In the genomic region with DNA sequence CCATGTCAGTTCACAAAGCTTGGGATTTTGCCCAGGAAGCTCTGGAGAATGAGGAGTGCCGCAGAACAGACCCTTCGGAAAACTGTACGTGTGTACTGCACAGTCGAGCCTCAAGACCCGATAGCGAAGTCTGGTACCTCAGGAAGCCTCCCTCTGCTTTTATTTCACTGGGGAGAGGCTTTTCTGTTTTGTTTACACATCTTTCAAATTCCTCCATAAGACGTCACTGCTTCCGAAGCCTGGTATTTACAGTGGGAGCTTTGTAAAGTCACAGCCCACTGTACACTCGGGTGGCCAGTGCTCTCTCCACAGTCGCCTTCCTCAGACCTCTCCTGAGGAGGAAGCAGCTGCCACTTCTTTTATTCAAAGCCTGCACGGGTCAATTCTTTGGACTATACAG, we compare ENCODE assay signal across 14 mouse cellular contexts. TPM values are rescaled to one million over a fixed set of nuclear protein-coding genes. Genes with fewer than 3 reads are reported as not detected.
DNase-seq lines count a peak whose midpoint lies in the region; ATAC-seq lines count a peak whose summit lies in the region.
"Had no signal": no experiment of that assay in that cellular context is flagged by ENCODE, and none has a peak within 500 bp of the region (broad histone marks: within the 10 kb centered on the region; RNA-seq: fewer than 3 reads in every experiment).

No protein-coding gene starts in this region.

- no peak overlapping the region for H3K9ac ChIP-seq in kidney, embryonic 16.5 days (replicated peaks; ENCODE audit: low read length)
- no peak overlapping the region for H3K9ac ChIP-seq in intestine, embryonic 16.5 days (ENCODE audit: low read depth, low read length)
- H3K9ac ChIP-seq: forebrain, embryonic 13.5 days; liver, embryonic 15.5 days; midbrain, embryonic 12.5 days had no signal

- no peak for DNase-seq in heart, embryonic 10.5 days (ENCODE audit: low spot score)
- no peak for DNase-seq in heart, adult 9 months (ENCODE audit: low spot score in 2 of 2)
- DNase-seq in kidney, adult 11 months, result no peak
- peak; percentile 41 for DNase-seq in lung, postnatal 36 days
- no peak for DNase-seq in c-Kit-positive CD71-positive TER-119-positive erythroid progenitor cells, embryonic 14.5 days (ENCODE audit: low spot score)
- no peak for DNase-seq in layer of hippocampus, postnatal 36 days
- DNase-seq: cerebellum, adult 2 months; kidney, adult 8-10 months; thymus, postnatal 4 days had no signal

- H3K4me3 ChIP-seq in heart, embryonic 10.5 days, result no peak overlapping the region
- no peak overlapping the region for H3K4me3 ChIP-seq in kidney, embryonic 16.5 days (ENCODE audit: low read length)
- H3K4me3 ChIP-seq in intestine, embryonic 16.5 days (ENCODE audit: low read length), result no peak overlapping the region
- H3K4me3 ChIP-seq: forebrain, embryonic 13.5 days; liver, embryonic 15.5 days; midbrain, embryonic 12.5 days had no signal

- no peaks in the 10 kb centered on the region for H3K9me3 ChIP-seq in heart, embryonic 10.5 days
- no peaks in the 10 kb centered on the region for H3K9me3 ChIP-seq in kidney, embryonic 16.5 days (ENCODE audit: low read length)
- no peaks in the 10 kb centered on the region for H3K9me3 ChIP-seq in intestine, embryonic 16.5 days (ENCODE audit: control insufficient read depth, low read length)
- H3K9me3 ChIP-seq: forebrain, embryonic 13.5 days; liver, embryonic 15.5 days; midbrain, embryonic 12.5 days had no signal

- peaks cover 29% of the 10 kb centered on the region; the same call in 1 of the 2 replicates for H3K4me1 ChIP-seq in heart, embryonic 10.5 days
- H3K4me1 ChIP-seq in kidney, embryonic 16.5 days (ENCODE audit: insufficient read depth, low read length), result no peaks in the 10 kb centered on the region
- H3K4me1 ChIP-seq in intestine, embryonic 16.5 days (ENCODE audit: control insufficient read depth, insufficient read depth, low read length), result peaks cover 2% of the 10 kb centered on the region; the same call in 1 of the 2 replicates
- H3K4me1 ChIP-seq: forebrain, embryonic 13.5 days; liver, embryonic 15.5 days; midbrain, embryonic 12.5 days had no signal

- no peaks in the 10 kb centered on the region for H3K27me3 ChIP-seq in heart, embryonic 10.5 days (ENCODE audit: insufficient read depth, poor library complexity, severe bottlenecking)
- no peaks in the 10 kb centered on the region for H3K27me3 ChIP-seq in kidney, embryonic 16.5 days (ENCODE audit: insufficient read depth, low read length)
- H3K27me3 ChIP-seq in intestine, embryonic 16.5 days (replicated peaks; ENCODE audit: control insufficient read depth, insufficient read depth, low read length), result no peaks in the 10 kb centered on the region
- H3K27me3 ChIP-seq: forebrain, embryonic 13.5 days; liver, embryonic 15.5 days; midbrain, embryonic 12.5 days had no signal

- 0 out of 2 replicates have a peak overlapping the region, but pooled peaks have one; percentile 2 for H3K4me2 ChIP-seq in kidney, embryonic 16.5 days (replicated peaks; ENCODE audit: low read depth, low read length)
- H3K4me2 ChIP-seq in intestine, embryonic 16.5 days (ENCODE audit: low read depth, low read length), result peak overlapping the region; percentile 33; the same call in 1 of the 2 replicates
- H3K4me2 ChIP-seq: forebrain, embryonic 13.5 days; liver, embryonic 15.5 days; midbrain, embryonic 12.5 days had no signal

- ATAC-seq in kidney, embryonic 16.5 days (ENCODE audit: low FRiP score, low TSS enrichment), result peak; percentile 61; the same call in 1 of the 2 replicates
- no peak for ATAC-seq in intestine, embryonic 16.5 days
- ATAC-seq: forebrain, embryonic 13.5 days had no signal

- H3K27ac ChIP-seq in heart, embryonic 10.5 days, result peak overlapping the region; percentile 7; the same call in 1 of the 2 replicates
- no peak overlapping the region for H3K27ac ChIP-seq in kidney, embryonic 16.5 days (ENCODE audit: low read length)
- peak overlapping the region; percentile 17; the same call in 1 of the 2 replicates for H3K27ac ChIP-seq in intestine, embryonic 16.5 days (ENCODE audit: low read length)
- H3K27ac ChIP-seq: forebrain, embryonic 13.5 days; liver, embryonic 15.5 days; midbrain, embryonic 12.5 days had no signal

- WGBS in heart, embryonic 10.5 days, result 45% methylated on average over 11 of the region's 11 CpGs
- 54% methylated on average over 11 of the region's 11 CpGs for WGBS in kidney, embryonic 16.5 days
- WGBS in intestine, embryonic 16.5 days, result 31% methylated on average over 11 of the region's 11 CpGs

- no peaks in the 10 kb centered on the region for H3K36me3 ChIP-seq in heart, embryonic 10.5 days
- H3K36me3 ChIP-seq in kidney, embryonic 16.5 days (ENCODE audit: insufficient read depth, low read length), result no peaks in the 10 kb centered on the region
- H3K36me3 ChIP-seq in intestine, embryonic 16.5 days (ENCODE audit: control insufficient read depth, insufficient read depth, low read length), result no peaks in the 10 kb centered on the region
- H3K36me3 ChIP-seq: liver, embryonic 15.5 days; midbrain, embryonic 12.5 days had no signal

RNA-seq across cellular contexts. Expression of a gene that starts 38.7 kb away (rescaled TPM):
- polyA plus RNA-seq in heart, embryonic 10.5 days (2016; fragmentation: Nextera tagmentation; extraction: Ambion mirVana), result 56.1 and 63.8 TPM in 2 replicates
- 57.3 and 65.4 TPM in 2 replicates for polyA plus RNA-seq in kidney, embryonic 16.5 days (2015; fragmentation: Nextera tagmentation; extraction: Ambion mirVana)
- 66.9 and 71.5 TPM in 2 replicates for polyA plus RNA-seq in intestine, embryonic 16.5 days (2015; fragmentation: Nextera tagmentation; extraction: Ambion mirVana)
- total RNA-seq in layer of hippocampus, postnatal 36 days (2021), result 10 to 100 TPM; 28.6 to 32.6 TPM
